Mouse (Mus musculus) lung, embryonic 14.5 days (tissue): ENCODE measurements around the gene Ncln. TPM values are rescaled to one million over a fixed set of nuclear protein-coding genes. Genes with fewer than 3 reads are reported as not detected.

Source experiments
- ATAC-seq: fragments of 200-750 bp; cut with Nextera tagmentation; 2 replicates; pipeline ENCODE4 v1.8.0; 2017; ENCODE audit warnings: mild to moderate bottlenecking, moderate TSS enrichment, moderate library complexity; ENCODE audit not compliant: insufficient read depth
- DNase-seq: peaks from one replicate; pipeline ENCODE4 v3.0.0-alpha.2; 2015
- H3K27ac ChIP-seq: fragments of 300-500 bp; sonication (generic); 2 replicates; pipeline ENCODE4 v1.5.1; 2014; ENCODE audit warnings: low read depth, mild to moderate bottlenecking, moderate library complexity
- H3K27me3 ChIP-seq: fragments of 300-500 bp; sonication (generic); 2 replicates; pipeline ENCODE4 v1.6.1; 2014; ENCODE audit warnings: low read length, control low read depth; ENCODE audit not compliant: insufficient read depth
- H3K36me3 ChIP-seq: fragments of 300-500 bp; sonication (generic); 2 replicates; pipeline ENCODE4 v1.6.1; 2014; ENCODE audit warnings: control low read depth; ENCODE audit not compliant: insufficient read depth
- H3K4me1 ChIP-seq: fragments of 300-500 bp; sonication (generic); 2 replicates; pipeline ENCODE4 v1.6.1; 2014; ENCODE audit warnings: antibody characterized with exemption, control low read depth; ENCODE audit not compliant: insufficient read depth
- H3K4me2 ChIP-seq: fragments of 300-500 bp; sonication (generic); 2 replicates; pipeline ENCODE4 v1.6.1; 2014; ENCODE audit warnings: mild to moderate bottlenecking
- H3K4me3 ChIP-seq: fragments of 300-500 bp; sonication (generic); 2 replicates; pipeline ENCODE4 v1.5.1; 2014; ENCODE audit warnings: low read depth, low read length
- H3K9ac ChIP-seq: fragments of 300-500 bp; sonication (generic); 2 replicates; pipeline ENCODE4 v1.6.1; 2014
- H3K9me3 ChIP-seq: fragments of 300-500 bp; sonication (generic); 2 replicates; pipeline ENCODE4 v1.6.1; 2016; ENCODE audit warnings: low read depth, low read length, control low read depth
- CTCF ChIP-seq: IDR thresholded peaks from 2 replicates; pipeline ENCODE4 v1.5.1; 2016; ENCODE audit warnings: antibody characterized with exemption, low read depth
- WGBS: fragments of 180-500 bp; shearing (Covaris S2); extraction: QIAGEN DNeasy Blood & Tissue Kit; methylation state at CpG from one replicate; pipeline ENCODE4 v1.1.7; 2014; 5-methylcytosine and 5-hydroxymethylcytosine counted together
- polyA plus RNA-seq: library from polyadenylated mRNA; unstranded; fragments of >200 nt; fragmentation: Nextera tagmentation; extraction: Ambion mirVana; gene quantifications from 2 replicates; pipeline ENCODE4 v1.2.1, GENCODE M21; 2014

Ncln gene
- polyA plus RNA-seq, 1 experiment from 2014 or later: 97.3 TPM

GRCm38 (mm10) chr10:81524051-81524605 is 27.9 kb upstream of the Ncln start, which contains the start of gene Gna15:
TSS of gene Gna15 (minus strand) at chr10:81524225.
- Histone ChIP-seq H3K4me3 (peak within 1 kb of the TSS; percentile 11; the same call in 1 of the 2 replicates), H3K27ac (peak within 1 kb of the TSS; percentile 42; the same call in 1 of the 2 replicates), H3K4me2 (peak within 1 kb of the TSS; percentile 37), H3K27me3 (no peaks in the 10 kb centered on the region), H3K4me1 (no peaks in the 10 kb centered on the region), H3K9ac (peak within 1 kb of the TSS; percentile 47), H3K9me3 (no peaks in the 10 kb centered on the region), H3K36me3 (peaks cover 4% of the 10 kb centered on the region; the same call in 1 of the 2 replicates)
- 17% methylated on average over 9 of the region's 9 CpGs for WGBS
- DNase-seq: no peak
- no peak for TF ChIP-seq CTCF
- ATAC-seq: 0 out of 2 replicates have a peak, but pooled peaks have one; percentile 28

- Histone ChIP-seq H3K4me1 (no peaks in the 10 kb centered on the region), H3K27ac (peak overlapping the region; percentile 42; the same call in 1 of the 2 replicates), H3K9me3 (no peaks in the 10 kb centered on the region), H3K9ac (peak overlapping the region; percentile 47), H3K36me3 (no peaks in the 10 kb centered on the region), H3K4me3 (peak overlapping the region; percentile 11; the same call in 1 of the 2 replicates), H3K4me2 (peak overlapping the region; percentile 37), H3K27me3 (no peaks in the 10 kb centered on the region)
- 12% methylated on average over 19 of the region's 19 CpGs for WGBS
- TF ChIP-seq CTCF: no peak
- ATAC-seq: no peak
- no peak for DNase-seq
These were observed 27.4 kb upstream of the Ncln start for GRCm38 (mm10) chr10:81523570-81523969.

GRCm38 (mm10) chr10:81523142-81523541 is 26.9 kb upstream of the Ncln start:
- Histone ChIP-seq H3K9ac (no peak overlapping the region), H3K4me2 (no peak overlapping the region), H3K36me3 (no peaks in the 10 kb centered on the region), H3K27ac (no peak overlapping the region), H3K4me3 (no peak overlapping the region), H3K27me3 (no peaks in the 10 kb centered on the region), H3K4me1 (no peaks in the 10 kb centered on the region), H3K9me3 (no peaks in the 10 kb centered on the region)
- 74% methylated on average over 6 of the region's 6 CpGs for WGBS
- TF ChIP-seq CTCF: no peak
- ATAC-seq: no peak
- no peak for DNase-seq

GRCm38 (mm10) chr10:81519978-81520365 is 23.8 kb upstream of the Ncln start:
- Histone ChIP-seq H3K9me3 (no peaks in the 10 kb centered on the region), H3K36me3 (no peaks in the 10 kb centered on the region), H3K4me1 (no peaks in the 10 kb centered on the region), H3K27me3 (no peaks in the 10 kb centered on the region), H3K27ac (no peak overlapping the region), H3K9ac (no peak overlapping the region), H3K4me2 (no peak overlapping the region), H3K4me3 (no peak overlapping the region)
- TF ChIP-seq CTCF: no peak
- DNase-seq (no peak), ATAC-seq (no peak)
- 64% methylated on average over 3 of the region's 3 CpGs for WGBS

GRCm38 (mm10) chr10:81519227-81519977 is 23.2 kb upstream of the Ncln start:
- TF ChIP-seq CTCF: no peak
- DNase-seq: peak; percentile 23
- Histone ChIP-seq H3K4me2 (no peak overlapping the region), H3K4me3 (no peak overlapping the region), H3K9me3 (no peaks in the 10 kb centered on the region), H3K27ac (no peak overlapping the region), H3K9ac (no peak overlapping the region), H3K36me3 (no peaks in the 10 kb centered on the region), H3K4me1 (no peaks in the 10 kb centered on the region), H3K27me3 (no peaks in the 10 kb centered on the region)
- 73% methylated on average over 6 of the region's 6 CpGs for WGBS
- no peak for ATAC-seq

- DNase-seq (peak; percentile 79), ATAC-seq (no peak)
These were observed 22.4 kb upstream of the Ncln start for GRCm38 (mm10) chr10:81518546-81518945.

GRCm38 (mm10) chr10:81517227-81517626 is 21.0 kb upstream of the Ncln start:
- Histone ChIP-seq H3K36me3 (no peaks in the 10 kb centered on the region), H3K4me3 (no peak overlapping the region), H3K4me2 (no peak overlapping the region), H3K27ac (no peak overlapping the region), H3K9ac (no peak overlapping the region), H3K27me3 (no peaks in the 10 kb centered on the region), H3K4me1 (no peaks in the 10 kb centered on the region), H3K9me3 (no peaks in the 10 kb centered on the region)
- no peak for TF ChIP-seq CTCF
- ATAC-seq (no peak), DNase-seq (no peak)
- 76% methylated on average over 8 of the region's 8 CpGs for WGBS

More at GRCm38 (mm10) chr10:81518546-81518945, 22.4 kb upstream of the Ncln start:
- WGBS: 11% methylated on average over 4 of the region's 4 CpGs
- TF ChIP-seq CTCF: peak; percentile 78
- Histone ChIP-seq H3K4me2 (no peak overlapping the region), H3K9me3 (no peaks in the 10 kb centered on the region), H3K27me3 (no peaks in the 10 kb centered on the region), H3K4me1 (no peaks in the 10 kb centered on the region), H3K9ac (no peak overlapping the region), H3K36me3 (no peaks in the 10 kb centered on the region), H3K4me3 (no peak overlapping the region), H3K27ac (no peak overlapping the region)
